Mouse (Mus musculus) Muller cell, postnatal 12 days (primary cell): ENCODE data around the gene Sox5.
A peak's percentile ranks its signal among the peaks of the same experiment; 100 is the strongest.

Experiments
- DNase-seq: peaks from one replicate; pipeline ENCODE4 v3.0.0-alpha.2; 2015; ENCODE audit errors: inconsistent ontology term

Gene Sox5

DNA sequence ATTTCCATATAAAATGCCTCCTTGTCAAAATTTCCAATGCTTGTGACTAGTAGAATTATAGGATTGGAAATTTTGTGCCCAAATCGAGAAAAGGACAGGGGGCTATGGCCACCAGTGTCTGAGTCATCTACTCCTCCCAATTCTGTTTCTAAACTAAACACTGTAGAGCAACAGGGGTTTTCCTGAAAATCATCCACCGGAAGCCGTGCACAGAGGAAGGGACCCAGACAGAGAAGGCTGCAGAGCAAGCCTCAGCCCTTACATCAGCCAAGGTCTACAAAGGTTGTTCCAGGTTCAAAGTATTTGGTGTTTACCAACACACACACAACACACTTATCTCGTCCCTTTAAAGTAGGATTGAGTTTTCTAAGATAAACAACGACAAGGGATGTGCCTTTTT lies 824.7 kb downstream of the Sox5 start:
- DNase-seq, result no peak

DNA sequence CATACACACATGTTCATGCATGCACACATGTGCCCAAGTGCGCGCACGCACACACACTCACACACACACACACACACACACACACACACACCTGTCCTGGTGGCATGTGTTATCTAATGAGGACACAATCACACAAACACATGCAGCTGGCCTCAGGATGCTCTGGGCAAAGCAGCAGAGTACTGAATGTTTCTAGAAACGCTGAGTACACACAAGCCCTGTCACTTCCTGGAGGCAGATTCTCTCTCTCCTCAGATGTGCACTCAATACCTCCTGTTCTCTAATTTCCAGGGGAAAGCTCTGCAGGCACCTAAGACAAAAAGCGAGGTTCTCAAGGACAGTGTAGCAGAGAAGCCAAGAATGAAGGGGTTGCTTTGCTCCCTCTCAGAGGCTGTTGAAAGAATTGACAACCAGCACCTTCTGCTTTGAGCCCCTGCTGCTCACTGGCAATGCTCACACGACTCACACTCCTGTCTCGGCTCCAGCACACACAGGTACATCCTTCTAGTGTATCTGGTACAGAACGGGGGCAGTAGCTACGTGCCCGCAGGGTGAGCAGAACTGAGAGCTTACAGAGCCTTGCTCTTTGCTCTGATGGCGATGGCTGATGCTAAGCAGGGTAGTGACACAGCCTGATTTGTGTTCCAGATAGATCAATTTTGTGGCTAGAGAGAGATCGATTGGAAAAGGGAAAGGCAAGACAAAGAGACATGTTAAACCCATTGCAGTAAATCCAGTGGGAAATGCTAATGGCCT lies 833.0 kb downstream of the Sox5 start:
- DNase-seq, result no peak

DNA sequence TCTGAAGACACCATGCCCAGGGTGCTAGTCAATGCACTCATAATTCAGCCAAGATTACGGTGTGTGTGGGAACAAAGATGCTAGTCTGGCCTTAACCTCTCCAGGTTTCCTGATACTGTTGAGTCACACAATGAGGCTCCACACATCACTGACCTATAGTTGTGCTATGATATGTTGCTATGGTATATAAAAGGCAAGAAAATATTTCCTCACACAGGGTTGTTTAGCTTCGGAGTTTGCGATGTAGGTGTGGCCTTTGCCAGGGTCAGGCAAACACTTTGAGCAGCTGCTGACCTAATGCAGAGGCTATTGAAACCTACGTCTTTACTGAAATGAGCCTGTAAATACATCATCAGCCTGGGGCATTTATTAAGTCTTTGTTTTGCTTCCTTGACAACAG lies 833.7 kb downstream of the Sox5 start:
- no peak for DNase-seq

- no peak for DNase-seq
These were observed 838.7 kb downstream of the Sox5 start for GRCm38 (mm10) chr6:143943126-143943525.

DNA sequence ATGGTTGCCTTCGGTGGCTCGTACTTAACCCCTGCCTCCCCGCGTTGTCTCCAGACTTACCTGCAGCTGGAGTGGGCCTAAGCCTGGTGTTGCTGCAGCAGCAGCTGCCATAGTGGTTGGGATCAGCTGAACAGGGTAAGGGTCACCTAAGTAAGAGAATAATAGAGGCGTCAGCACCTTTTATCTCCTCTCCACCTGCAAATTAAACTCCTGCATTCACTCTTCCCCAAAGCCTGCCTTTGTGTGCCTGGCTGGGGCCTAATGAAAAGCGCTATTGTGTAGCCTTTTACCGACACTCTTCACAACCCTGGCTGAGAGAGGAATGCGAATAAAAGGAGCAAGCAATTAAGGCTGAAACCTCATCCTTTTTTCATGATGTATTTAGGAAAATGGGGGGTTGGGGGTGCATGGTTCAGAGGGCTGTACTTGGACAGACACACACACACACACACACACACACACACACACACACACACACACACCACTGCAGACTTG lies 840.4 kb downstream of the Sox5 start:
- DNase-seq, result peak; percentile 83

DNA sequence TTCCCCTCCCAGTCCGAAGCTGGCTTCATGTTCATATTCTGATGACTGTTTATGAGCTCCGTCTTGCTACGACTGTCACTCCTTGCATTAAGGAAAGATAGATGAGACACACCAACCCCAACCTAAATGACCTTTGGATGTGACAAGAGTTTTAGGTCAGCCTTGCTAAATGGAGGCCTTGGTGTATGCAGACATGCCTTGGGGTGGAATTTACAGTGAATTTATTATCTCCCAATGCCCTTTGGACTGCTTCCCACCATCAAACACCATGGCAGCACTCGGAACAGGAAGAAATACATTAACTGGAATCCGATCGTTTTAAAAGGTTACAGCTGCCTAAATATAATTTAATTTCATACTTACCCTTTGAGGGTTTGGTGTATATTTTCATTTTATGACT lies 858.6 kb downstream of the Sox5 start:
- no peak for DNase-seq

- DNase-seq, result no peak
These were observed 863.3 kb downstream of the Sox5 start for GRCm38 (mm10) chr6:143918405-143918947.

GRCm38 (mm10) chr6:143916152-143916735 lies 865.5 kb downstream of the Sox5 start:
- peak; percentile 60 for DNase-seq

- DNase-seq, result no peak
These were observed 866.1 kb downstream of the Sox5 start for GRCm38 (mm10) chr6:143915686-143916085.

DNA sequence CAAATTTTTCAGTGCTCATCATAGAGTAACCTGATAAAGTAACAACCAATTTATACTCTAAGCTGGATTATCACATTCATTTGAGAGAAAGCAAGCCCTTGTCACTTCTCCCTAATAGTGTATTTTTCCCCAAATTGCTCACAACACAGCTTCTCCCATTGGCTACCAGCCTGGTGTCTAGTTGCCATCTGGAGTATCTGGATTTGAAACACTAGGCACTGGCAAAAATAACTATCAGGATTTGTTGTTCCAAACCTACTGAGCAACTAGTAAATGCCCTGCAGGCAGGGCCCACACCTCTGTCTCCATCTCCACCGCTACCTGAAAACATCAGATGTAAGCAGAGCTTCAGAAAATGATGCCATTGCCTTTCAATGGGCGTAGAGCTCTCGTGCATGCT lies 869.5 kb downstream of the Sox5 start:
- no peak for DNase-seq

GRCm38 (mm10) chr6:143904693-143905031 lies 877.1 kb downstream of the Sox5 start:
- no peak for DNase-seq

GRCm38 (mm10) chr6:143903981-143904692 lies 877.6 kb downstream of the Sox5 start:
- DNase-seq, result no peak

- no peak for DNase-seq
These were observed 880.9 kb downstream of the Sox5 start for GRCm38 (mm10) chr6:143900871-143901270.

DNA sequence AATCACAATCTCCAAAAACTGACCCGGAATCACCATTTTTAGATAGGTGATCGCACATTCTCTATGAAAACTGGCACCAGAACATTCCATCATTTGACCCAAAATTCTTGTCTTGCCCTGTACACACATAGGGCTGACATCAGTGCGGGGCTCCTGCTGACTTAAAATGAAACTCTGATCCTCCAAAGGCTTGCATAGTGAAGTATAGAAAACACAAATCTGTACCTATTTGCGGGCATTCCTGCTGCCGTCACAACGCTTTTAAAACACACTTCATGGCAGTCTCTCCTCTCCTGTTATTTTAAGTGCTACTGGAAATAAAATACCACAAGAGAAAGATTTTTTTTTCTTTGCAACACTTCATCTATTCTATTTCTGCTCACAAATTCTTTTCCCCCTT lies 886.7 kb downstream of the Sox5 start:
- DNase-seq, result no peak

DNA sequence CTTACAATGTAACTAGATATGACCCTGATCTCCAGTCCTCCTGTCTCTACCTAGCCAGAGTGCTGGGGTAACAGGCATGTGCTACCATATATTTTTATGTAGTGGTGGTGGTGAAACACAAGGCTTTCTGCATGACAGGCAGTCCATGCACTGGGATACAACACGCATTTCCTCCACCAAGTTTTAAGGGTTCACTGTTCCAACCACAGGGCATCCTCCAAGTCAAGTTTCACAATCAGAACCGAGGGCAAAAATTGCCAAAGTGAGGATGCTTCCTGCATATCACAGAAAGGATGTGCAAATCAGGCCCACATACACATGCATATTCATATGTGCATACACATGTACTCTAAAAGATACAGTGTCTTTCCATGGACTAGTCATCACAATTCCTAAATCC lies 888.9 kb downstream of the Sox5 start:
- no peak for DNase-seq

DNA sequence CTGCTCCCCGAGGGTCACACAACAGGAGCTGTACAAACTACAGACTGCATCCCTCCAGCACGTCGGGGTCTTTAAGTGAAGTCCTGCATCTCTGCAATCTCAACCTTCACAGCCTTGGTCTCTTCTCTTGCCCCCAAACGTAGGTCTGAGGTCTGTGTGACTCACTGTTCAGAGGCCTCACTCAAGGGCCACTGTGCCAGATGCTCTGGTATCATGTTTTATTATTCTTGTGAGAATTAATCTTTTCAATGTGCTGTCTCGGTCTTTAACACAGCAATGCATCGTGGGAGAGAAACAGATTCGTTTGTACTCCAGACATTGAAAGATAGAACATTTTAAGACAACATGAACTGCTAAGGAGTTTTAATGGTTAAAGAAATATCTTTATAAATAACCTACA lies 893.2 kb downstream of the Sox5 start:
- no peak for DNase-seq

DNA sequence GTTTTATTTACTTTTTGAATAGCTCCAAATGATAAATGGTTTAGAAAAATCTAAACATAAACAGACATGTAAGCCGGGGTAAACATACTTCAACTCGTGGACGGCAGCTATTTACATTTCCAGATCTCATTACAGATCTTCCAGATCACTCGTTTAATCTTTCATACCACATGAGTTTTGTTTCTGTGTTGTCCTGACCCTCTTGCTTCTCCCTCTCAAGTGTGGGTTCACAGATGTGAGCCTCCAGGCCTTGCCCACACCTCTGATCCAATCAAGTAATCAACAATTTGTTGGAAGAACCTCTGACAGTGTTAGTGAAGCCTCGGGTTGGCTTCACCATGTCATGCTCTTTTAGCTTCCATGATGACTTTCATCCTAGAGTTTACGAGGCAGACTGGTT lies 903.3 kb downstream of the Sox5 start:
- no peak for DNase-seq

DNA sequence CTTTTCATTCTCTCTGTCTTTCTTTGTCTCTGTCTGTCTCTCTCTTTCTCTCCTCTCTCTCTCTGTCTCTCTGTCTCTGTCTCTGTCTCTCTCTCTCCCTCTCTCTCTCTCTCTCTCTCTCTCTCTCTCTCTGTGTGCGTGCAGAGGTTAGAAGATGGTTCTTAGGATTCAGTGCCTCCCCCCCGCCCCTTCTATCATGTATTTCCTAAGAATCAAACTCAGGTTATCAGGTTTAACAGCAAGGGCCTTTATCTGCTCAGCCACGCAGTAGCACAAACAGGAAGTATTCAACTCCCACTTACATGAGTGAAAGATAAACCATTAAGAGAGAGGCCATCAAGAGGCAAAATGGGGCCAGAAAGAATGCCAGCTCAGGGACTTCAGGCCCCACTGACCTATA lies 913.0 kb downstream of the Sox5 start:
- no peak for DNase-seq

DNA sequence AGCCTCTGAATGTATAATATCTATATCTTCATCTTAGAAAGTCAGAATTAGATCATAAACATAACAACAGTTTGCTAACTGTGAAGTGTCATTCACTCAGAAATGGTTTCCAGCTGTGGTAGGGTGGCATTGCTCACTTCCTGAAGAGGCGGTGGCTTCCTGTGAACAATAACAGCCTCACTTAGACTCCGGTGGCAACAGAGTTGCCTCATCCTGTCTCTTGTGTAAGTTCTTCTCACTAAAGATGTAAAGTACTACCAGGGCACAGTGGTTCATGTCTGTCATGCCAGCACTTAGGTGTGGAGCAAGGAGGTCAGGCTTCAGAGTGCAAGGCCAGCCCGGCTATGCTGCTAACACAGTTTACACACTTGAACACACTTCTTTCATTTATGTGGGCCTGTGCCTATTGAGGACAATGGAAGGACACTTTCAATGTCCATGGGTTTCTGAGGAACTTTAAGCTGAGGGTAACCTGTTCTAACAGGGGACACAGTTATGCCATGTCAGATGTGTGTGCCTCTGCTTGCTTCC lies 913.6 kb downstream of the Sox5 start:
- DNase-seq, result no peak

DNA sequence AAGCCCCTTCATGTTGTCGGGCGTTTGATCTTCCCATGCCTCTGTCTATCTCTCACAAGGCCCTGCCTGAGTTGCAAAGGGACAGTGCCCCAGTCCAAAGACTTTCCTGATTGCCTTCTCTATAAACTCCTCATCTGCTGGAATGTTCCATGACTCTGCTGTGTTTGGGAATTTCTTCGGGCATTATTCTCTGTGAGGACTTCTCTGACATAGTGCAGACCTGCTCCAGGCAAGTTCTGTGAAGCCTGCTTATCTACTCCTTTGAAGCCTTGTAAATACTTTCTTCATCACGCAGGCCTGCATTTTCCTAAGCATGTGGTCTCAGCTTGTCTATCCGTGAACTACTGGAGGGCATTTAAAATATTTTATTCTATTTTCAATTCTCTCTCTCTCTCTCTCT lies 914.7 kb downstream of the Sox5 start:
- no peak for DNase-seq

DNA sequence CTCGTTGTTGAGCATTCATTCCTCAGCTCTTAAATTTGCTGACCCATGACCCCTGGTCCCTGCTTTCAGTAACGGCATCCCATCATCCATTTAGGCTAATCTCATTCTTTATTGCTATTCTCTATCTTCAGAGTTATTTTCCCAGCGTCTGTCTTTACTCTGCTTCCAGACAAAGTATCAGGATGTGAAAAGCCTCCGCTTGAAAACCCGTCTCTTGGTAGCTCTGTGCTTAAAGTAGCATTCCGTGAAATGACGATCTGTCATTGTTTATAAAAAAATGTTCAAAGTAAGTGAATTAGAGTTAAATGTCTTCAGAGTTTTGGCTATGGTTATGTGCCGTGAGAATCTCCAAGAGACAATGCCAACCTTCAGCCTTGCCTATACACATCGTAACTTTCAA lies 915.2 kb downstream of the Sox5 start:
- no peak for DNase-seq

DNA sequence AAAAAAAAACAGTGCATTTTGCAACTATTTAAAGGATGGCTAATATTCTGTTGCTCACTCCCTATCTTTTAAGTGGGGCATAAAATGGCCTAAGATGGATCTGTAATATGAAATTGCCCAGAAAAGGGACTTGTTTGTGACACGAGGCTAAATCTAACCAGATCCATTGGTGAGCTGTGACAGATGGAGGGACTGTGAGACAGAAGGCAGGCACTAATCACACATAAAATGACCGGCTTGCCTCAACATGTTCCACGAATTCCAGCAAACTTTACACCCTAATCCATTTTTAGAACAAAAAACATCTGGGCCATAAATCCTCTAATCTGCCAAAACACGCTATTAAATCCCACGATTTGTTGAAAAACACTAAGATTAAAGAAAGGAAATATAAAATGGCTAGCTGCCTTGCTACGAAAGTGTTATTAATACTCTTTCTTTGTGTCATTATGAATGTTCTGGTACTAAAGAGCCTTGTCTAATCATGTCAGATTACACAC lies 919.1 kb downstream of the Sox5 start:
- no peak for DNase-seq
